Mouse (Mus musculus): ENCODE data around the gene Maml1.
A peak's percentile ranks its signal among the peaks of the same experiment; 100 is the strongest.

Gene Maml1

GRCm38 (mm10) chr11:50238821-50239791 is 53.0 kb downstream of the Maml1 start:
- DNase-seq (ENCODE audit: low spot score) = no peak

GRCm38 (mm10) chr11:50238324-50238723 is 53.8 kb downstream of the Maml1 start, which contains the start of gene Ltc4s:
Gene Ltc4s, minus strand, starts transcription at chr11:50238616.
- no peak for DNase-seq (ENCODE audit: low spot score)

GRCm38 (mm10) chr11:50236937-50237835 is 54.9 kb downstream of the Maml1 start:
- DNase-seq (ENCODE audit: low spot score) = peak; percentile 70

- DNase-seq (ENCODE audit: low spot score) = peak; percentile 96
Measured at GRCm38 (mm10) chr11:50236540-50236936, 55.6 kb downstream of the Maml1 start.

- DNase-seq (ENCODE audit: low spot score) = no peak
Measured at GRCm38 (mm10) chr11:50234606-50235005, 57.5 kb downstream of the Maml1 start.

GRCm38 (mm10) chr11:50233993-50234392 is 58.1 kb downstream of the Maml1 start:
- DNase-seq (ENCODE audit: low spot score) = peak; percentile 67

- DNase-seq (ENCODE audit: low spot score) = peak; percentile 62
Measured at GRCm38 (mm10) chr11:50233022-50233421, 59.1 kb downstream of the Maml1 start.

- DNase-seq (ENCODE audit: low spot score) = peak; percentile 74
Measured at GRCm38 (mm10) chr11:50231411-50231810, 60.7 kb downstream of the Maml1 start.

GRCm38 (mm10) chr11:50230481-50231304 is 61.4 kb downstream of the Maml1 start:
- DNase-seq (ENCODE audit: low spot score) = peak; percentile 58

GRCm38 (mm10) chr11:50229252-50229910 is 62.7 kb downstream of the Maml1 start:
- DNase-seq (ENCODE audit: low spot score) = peak; percentile 85

- DNase-seq (ENCODE audit: low spot score) = no peak
Measured at GRCm38 (mm10) chr11:50228772-50229171, 63.3 kb downstream of the Maml1 start.

GRCm38 (mm10) chr11:50227736-50228135 is 64.4 kb downstream of the Maml1 start:
- no peak for DNase-seq (ENCODE audit: low spot score)

GRCm38 (mm10) chr11:50227226-50227625 is 64.9 kb downstream of the Maml1 start:
- DNase-seq (ENCODE audit: low spot score) = peak; percentile 49

GRCm38 (mm10) chr11:50226406-50226805 is 65.7 kb downstream of the Maml1 start:
- peak; percentile 42 for DNase-seq (ENCODE audit: low spot score)

- peak; percentile 67 for DNase-seq (ENCODE audit: low spot score)
Measured at GRCm38 (mm10) chr11:50225611-50226378, 66.3 kb downstream of the Maml1 start.

- peak; percentile 93 for DNase-seq (ENCODE audit: low spot score)
Measured at GRCm38 (mm10) chr11:50224671-50225530, 67.2 kb downstream of the Maml1 start.

GRCm38 (mm10) chr11:50223783-50224662 is 68.1 kb downstream of the Maml1 start:
- DNase-seq (ENCODE audit: low spot score) = no peak
